Mouse (Mus musculus) forebrain, embryonic 13.5 days (tissue): ENCODE results near the gene Folr1. TPM values are rescaled to one million over a fixed set of nuclear protein-coding genes. Genes with fewer than 3 reads are reported as not detected.
A peak's percentile ranks its signal among the peaks of the same experiment; 100 is the strongest.

ENCODE experiments used
- ATAC-seq: fragments of 200-750 bp; cut with Nextera tagmentation; 2 replicates; pipeline ENCODE4 v1.8.0; 2017
- H3K27ac ChIP-seq: fragments of 300-500 bp; sonication (generic); 2 replicates; pipeline ENCODE4 v1.5.1; 2015; ENCODE audit warnings: inconsistent platforms, mild to moderate bottlenecking, moderate library complexity
- H3K27me3 ChIP-seq: fragments of 300-500 bp; sonication (generic); 2 replicates; pipeline ENCODE4 v1.6.1; 2015; ENCODE audit warnings: mild to moderate bottlenecking, inconsistent platforms
- H3K36me3 ChIP-seq: fragments of 300-500 bp; sonication (generic); 2 replicates; pipeline ENCODE4 v1.6.1; 2015; ENCODE audit warnings: mild to moderate bottlenecking, inconsistent platforms; ENCODE audit not compliant: poor library complexity, severe bottlenecking
- H3K4me1 ChIP-seq: fragments of 300-500 bp; sonication (generic); 2 replicates; pipeline ENCODE4 v1.6.1; 2015; ENCODE audit warnings: inconsistent platforms
- H3K4me2 ChIP-seq: fragments of 300-500 bp; sonication (generic); 2 replicates; pipeline ENCODE4 v1.6.1; 2015; ENCODE audit warnings: inconsistent platforms, mild to moderate bottlenecking, moderate library complexity
- H3K4me3 ChIP-seq: fragments of 300-500 bp; sonication (generic); 2 replicates; pipeline ENCODE4 v1.5.1; 2015; ENCODE audit warnings: mild to moderate bottlenecking, inconsistent platforms
- H3K9ac ChIP-seq: fragments of 300-500 bp; sonication (generic); 2 replicates; pipeline ENCODE4 v1.6.1; 2015; ENCODE audit warnings: mild to moderate bottlenecking, inconsistent platforms
- H3K9me3 ChIP-seq: fragments of 300-500 bp; sonication (generic); replicated peaks from 2 replicates; pipeline ENCODE4 v1.6.1; 2016; ENCODE audit warnings: inconsistent platforms
- WGBS: fragments of 180-500 bp; shearing (Covaris S2); methylation state at CpG from one replicate; pipeline ENCODE4 v1.1.7; 2015; 5-methylcytosine and 5-hydroxymethylcytosine counted together
- polyA plus RNA-seq: library from polyadenylated mRNA; unstranded; fragments of >200 nt; fragmentation: Nextera tagmentation; extraction: Ambion mirVana; gene quantifications from 2 replicates; pipeline ENCODE4 v1.2.1, GENCODE M21; 2015

Gene Folr1
- polyA plus RNA-seq, 1 experiment from 2014 or later = 8.6 TPM

DNA sequence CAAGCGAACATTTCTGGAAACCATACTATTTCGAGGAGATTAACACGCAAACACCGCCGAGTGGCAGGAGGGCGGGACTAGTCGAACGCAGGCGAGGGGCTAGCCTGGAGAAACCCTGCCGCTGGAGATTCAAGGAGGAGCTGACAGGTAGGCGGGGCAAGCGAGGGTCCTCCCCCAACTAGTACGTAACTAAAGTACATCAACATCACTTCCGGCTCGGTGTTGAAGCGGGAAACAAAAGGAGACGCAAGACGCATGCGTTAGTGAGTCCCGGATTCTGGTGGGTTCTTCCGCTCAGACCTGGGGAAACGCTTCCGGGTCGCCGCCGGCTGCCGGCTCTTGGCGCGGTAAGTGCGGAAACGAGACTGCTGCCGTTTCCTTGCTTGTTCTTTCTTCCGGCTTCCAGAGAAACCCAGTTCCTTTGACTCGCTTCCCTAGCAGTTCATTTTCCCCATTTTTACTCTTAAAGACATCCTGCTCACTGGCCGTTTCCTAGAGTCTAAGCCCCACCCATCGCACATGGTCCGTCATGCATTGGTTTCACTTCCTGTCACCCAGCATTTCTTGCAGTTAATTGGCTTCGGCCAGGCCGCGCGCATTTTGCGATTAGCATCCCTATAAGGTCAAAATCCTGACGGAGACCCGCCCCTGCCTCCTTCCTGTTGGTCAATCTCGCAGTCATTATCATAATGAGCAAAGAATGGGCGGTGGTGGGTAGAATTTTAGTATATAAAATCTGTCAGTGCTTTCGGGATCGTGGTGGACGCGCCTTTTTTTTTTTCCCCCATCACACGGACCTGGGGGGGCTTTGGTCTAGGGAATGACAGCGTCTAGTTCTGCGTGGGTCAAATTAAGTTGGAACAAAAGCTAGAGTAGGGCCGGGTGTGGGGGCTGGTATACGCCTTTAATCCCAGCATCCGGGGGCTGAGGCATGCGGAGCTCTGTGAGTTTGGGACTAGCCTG is 25.8 kb upstream of the Folr1 start:
- Histone ChIP-seq H3K36me3 (peaks cover 25% of the 10 kb centered on the region), H3K4me2 (peak overlapping the region; percentile 58), H3K4me1 (peaks cover 11% of the 10 kb centered on the region), H3K9ac (peak overlapping the region; percentile 60), H3K4me3 (peak overlapping the region; percentile 47), H3K9me3 (no peaks in the 10 kb centered on the region), H3K27me3 (peaks cover 4% of the 10 kb centered on the region; the same call in 1 of the 2 replicates), H3K27ac (peak overlapping the region; percentile 85)
- WGBS = 1% methylated on average over 57 of the region's 57 CpGs
- ATAC-seq = peak; percentile 98

DNA sequence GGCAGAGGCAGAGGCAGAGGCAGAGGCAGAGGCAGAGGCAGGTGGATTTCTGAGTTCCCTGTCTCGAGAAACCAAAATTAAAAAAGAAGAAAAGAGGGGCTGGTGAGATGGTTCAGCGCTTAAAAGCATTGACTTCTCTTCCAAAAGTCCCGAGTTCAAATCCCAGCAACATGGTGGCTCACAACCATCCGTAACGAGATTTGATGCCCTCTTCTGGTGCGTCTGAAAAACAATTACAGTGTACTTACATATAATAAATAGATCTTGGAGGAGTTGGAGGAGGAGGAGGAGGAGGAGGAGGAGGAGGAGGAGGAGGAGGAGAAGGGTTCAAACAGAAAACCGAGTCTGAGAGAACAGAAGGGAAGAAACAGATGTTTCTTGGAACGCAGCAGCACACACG is 25.1 kb upstream of the Folr1 start:
- WGBS = 33% methylated on average over 9 of the region's 9 CpGs
- Histone ChIP-seq H3K9ac (peak overlapping the region; percentile 58), H3K27ac (peak overlapping the region; percentile 85), H3K4me3 (peak overlapping the region; percentile 47), H3K4me1 (peaks cover 11% of the 10 kb centered on the region), H3K27me3 (peaks cover 4% of the 10 kb centered on the region; the same call in 1 of the 2 replicates), H3K4me2 (peak overlapping the region; percentile 58), H3K36me3 (peaks cover 19% of the 10 kb centered on the region), H3K9me3 (no peaks in the 10 kb centered on the region)
- ATAC-seq = no peak; the same call in 1 of the 2 replicates

DNA sequence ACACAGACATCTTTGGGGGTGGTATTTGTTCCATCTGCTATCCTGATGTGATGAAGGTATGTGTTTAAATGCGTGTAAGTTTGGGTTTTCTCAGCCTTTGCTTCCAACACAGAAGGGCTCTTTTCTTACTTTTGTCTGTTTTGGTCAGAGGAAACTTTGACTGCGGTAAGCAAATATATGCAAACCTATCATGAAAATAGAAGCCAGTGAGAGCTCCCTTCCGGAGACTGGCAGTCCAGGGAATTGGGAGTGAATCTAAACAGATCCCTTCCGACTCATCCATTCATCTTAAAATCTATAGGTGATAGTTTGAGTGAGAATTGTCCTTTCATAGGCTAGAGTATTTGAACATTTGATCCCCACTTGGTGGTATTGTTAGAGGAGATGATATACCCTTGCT is 17.9 kb upstream of the Folr1 start:
- 90% methylated on average over 4 of the region's 4 CpGs for WGBS
- Histone ChIP-seq H3K27me3 (peaks cover 4% of the 10 kb centered on the region; the same call in 1 of the 2 replicates), H3K4me2 (no peak overlapping the region), H3K9me3 (no peaks in the 10 kb centered on the region), H3K9ac (no peak overlapping the region), H3K4me1 (no peaks in the 10 kb centered on the region), H3K36me3 (no peaks in the 10 kb centered on the region), H3K27ac (no peak overlapping the region), H3K4me3 (no peak overlapping the region)
- ATAC-seq = no peak

DNA sequence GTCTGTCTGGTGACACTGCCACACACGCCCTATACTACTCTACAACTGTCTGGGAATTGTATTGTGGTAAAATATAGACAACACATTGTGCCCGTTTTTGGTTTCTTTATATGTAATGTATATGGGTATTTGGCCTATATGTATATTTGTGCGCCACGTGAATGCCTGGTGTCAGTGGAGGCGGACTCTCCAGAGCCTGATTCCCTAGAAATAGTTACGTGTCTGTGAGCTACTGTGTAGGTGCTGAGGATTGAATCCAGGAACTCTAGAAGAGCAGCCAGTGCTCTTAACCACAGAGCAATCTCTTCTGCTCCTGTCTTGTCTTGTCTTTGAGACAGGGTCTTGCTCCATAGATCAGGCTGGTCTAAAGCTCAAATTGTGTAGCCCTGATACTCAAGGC is 15.7 kb upstream of the Folr1 start:
- H3K27ac ChIP-seq = no peak overlapping the region
- ATAC-seq = no peak
- WGBS = 88% methylated on average over 6 of the region's 6 CpGs

DNA sequence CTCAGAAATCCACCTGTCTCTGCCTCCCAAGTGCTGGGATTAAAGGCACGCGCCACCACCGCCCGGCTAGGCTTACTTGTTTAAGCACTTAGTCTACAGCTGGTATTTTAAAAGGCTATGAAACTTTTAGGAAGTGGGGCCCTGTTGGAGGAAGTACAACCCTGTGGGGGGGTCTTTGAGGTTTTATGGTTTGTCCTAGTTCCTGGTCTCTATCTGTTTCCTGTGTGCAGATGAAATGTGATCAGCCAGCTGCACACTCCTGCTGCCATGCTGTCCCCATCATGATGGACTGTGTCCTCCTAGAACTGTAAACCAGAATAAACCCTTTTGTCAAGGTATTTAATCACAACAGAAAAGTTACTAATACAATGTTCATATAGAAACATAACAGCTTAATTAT is 13.6 kb upstream of the Folr1 start:
- no peak overlapping the region for H3K27ac ChIP-seq
- no peaks in the 10 kb centered on the region for H3K4me1 ChIP-seq
- H3K9me3 ChIP-seq = no peaks in the 10 kb centered on the region
- no peak overlapping the region for H3K4me2 ChIP-seq
- H3K9ac ChIP-seq = no peak overlapping the region
- no peak overlapping the region for H3K4me3 ChIP-seq
- H3K27me3 ChIP-seq = no peaks in the 10 kb centered on the region
- ATAC-seq = no peak
- 98% methylated on average over 4 of the region's 4 CpGs for WGBS
- H3K36me3 ChIP-seq = no peaks in the 10 kb centered on the region

More for the DNA sequence above, 15.7 kb upstream of the Folr1 start:
- Histone ChIP-seq H3K36me3 (no peaks in the 10 kb centered on the region), H3K27me3 (no peaks in the 10 kb centered on the region), H3K4me1 (no peaks in the 10 kb centered on the region), H3K4me3 (no peak overlapping the region), H3K9me3 (no peaks in the 10 kb centered on the region), H3K9ac (no peak overlapping the region), H3K4me2 (no peak overlapping the region)

DNA sequence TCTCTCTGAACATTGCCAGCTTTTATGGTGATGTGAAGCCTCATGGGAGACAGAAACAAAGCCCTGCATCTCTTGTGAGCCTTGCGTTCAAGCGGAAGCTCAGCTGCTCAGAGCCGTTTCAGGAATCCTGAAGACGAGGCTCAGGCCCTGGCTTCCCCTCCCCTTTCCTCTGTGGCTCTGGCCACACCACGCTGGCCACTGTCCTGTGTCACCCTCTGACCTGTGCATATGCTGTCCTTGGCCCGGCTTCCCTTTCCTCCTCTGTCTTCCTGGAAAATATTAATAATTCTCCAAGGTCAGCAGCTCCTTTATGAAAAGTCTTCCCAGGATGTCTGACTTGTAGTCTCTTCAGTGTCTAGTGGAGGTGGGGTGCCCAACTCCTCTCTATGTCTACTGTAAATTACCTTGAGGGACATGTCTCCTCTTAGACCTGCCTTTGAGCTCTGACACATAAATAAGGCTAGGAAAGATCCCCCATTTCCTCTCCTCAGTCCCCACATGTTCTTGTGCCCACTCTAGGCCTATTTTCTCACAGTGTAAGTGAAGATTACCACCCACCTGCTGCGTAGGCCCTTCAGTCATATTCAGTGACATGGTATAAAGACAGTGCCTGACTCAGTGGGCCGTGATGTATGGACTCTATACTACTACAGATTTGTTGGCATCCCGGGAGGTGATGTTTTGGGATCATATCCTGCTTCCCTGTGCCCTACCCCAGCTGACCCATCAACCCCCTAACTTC is 12.0 kb upstream of the Folr1 start:
- H3K9me3 ChIP-seq = no peaks in the 10 kb centered on the region
- no peak overlapping the region for H3K27ac ChIP-seq
- H3K9ac ChIP-seq = 0 out of 2 replicates have a peak overlapping the region, but pooled peaks have one; percentile 8
- no peak overlapping the region for H3K4me2 ChIP-seq
- no peak for ATAC-seq
- H3K4me1 ChIP-seq = no peaks in the 10 kb centered on the region
- no peak overlapping the region for H3K4me3 ChIP-seq
- WGBS = 71% methylated on average over 9 of the region's 9 CpGs
- no peaks in the 10 kb centered on the region for H3K27me3 ChIP-seq
- no peaks in the 10 kb centered on the region for H3K36me3 ChIP-seq

DNA sequence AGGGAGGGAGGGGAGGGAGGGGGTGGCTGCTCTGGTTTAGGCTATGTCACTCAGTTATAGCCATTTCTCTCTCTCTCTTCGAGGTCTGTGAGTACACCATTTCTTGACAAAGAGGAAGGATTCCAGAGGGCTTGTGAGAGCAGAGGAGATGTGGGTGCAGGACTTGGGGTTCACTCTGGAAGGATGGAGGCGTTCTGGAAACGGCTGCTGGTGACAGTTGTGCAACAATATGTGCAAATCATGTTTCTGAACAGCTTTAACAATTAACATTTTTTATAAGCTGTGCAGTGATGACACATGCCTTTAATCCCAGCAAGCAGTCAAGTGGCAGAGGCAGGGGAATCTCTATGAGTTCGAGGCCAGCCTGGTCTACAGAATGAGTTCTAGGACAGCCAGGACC is 10.3 kb upstream of the Folr1 start:
- H3K4me3 ChIP-seq = no peak overlapping the region
- no peak overlapping the region for H3K27ac ChIP-seq
- WGBS = 87% methylated on average over 4 of the region's 4 CpGs
- ATAC-seq = no peak
- H3K9me3 ChIP-seq = no peaks in the 10 kb centered on the region
- no peaks in the 10 kb centered on the region for H3K27me3 ChIP-seq
- no peak overlapping the region for H3K9ac ChIP-seq
- no peaks in the 10 kb centered on the region for H3K4me1 ChIP-seq
- H3K4me2 ChIP-seq = no peak overlapping the region
- no peaks in the 10 kb centered on the region for H3K36me3 ChIP-seq

DNA sequence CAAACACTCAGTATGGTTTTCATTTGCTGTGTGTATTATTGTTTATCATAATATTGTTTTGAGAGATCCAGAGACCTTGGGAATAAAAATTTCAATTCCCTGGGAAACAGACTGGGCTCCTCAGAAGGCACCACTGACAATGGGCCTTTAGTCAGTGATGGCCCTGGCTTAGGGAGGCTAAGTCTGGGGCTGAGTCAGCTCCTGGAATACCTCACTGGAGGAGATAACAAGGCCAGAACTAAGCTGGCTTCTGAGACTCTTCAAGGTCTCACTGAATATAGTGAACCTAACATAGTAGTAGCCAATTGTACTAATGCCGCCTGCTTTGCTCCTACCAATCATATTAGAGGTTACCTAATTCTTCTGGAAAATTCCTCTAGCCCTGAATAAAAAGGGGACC is 5.4 kb upstream of the Folr1 start:
- Histone ChIP-seq H3K9ac (no peak overlapping the region), H3K4me3 (no peak overlapping the region), H3K4me2 (no peak overlapping the region), H3K9me3 (no peaks in the 10 kb centered on the region), H3K4me1 (no peaks in the 10 kb centered on the region), H3K27me3 (no peaks in the 10 kb centered on the region), H3K36me3 (no peaks in the 10 kb centered on the region), H3K27ac (no peak overlapping the region)
- ATAC-seq = no peak
- WGBS = 97% methylated on average over 1 of the region's 1 CpGs

DNA sequence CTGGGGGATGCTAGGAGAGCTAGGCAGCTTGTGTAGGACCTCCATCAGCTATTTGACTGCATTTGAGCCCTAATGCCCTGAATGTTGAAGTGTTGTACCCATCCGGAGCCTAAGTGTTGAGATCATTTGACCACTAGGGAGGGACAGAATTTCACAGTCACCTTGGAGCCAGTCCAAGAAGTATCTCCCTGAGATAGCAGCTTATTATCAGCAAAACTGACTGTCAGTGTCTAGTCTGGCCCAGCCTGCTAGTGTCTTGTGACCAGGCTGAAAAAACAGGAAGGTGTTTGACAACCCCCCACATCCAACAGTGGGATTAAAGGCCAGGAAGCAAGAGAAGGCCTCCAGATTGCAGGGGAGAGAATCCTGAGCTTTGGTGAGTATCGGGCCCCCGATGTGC is 708 bp upstream of the Folr1 start:
- no peaks in the 10 kb centered on the region for H3K36me3 ChIP-seq
- no peaks in the 10 kb centered on the region for H3K9me3 ChIP-seq
- 0 out of 2 replicates have a peak, but pooled peaks cover 2% of the 10 kb centered on the region for H3K4me1 ChIP-seq
- no peak overlapping the region for H3K4me2 ChIP-seq
- no peak overlapping the region for H3K27ac ChIP-seq
- H3K4me3 ChIP-seq = no peak overlapping the region
- no peak overlapping the region for H3K9ac ChIP-seq
- ATAC-seq = no peak
- no peaks in the 10 kb centered on the region for H3K27me3 ChIP-seq
- WGBS = 93% methylated on average over 3 of the region's 3 CpGs

DNA sequence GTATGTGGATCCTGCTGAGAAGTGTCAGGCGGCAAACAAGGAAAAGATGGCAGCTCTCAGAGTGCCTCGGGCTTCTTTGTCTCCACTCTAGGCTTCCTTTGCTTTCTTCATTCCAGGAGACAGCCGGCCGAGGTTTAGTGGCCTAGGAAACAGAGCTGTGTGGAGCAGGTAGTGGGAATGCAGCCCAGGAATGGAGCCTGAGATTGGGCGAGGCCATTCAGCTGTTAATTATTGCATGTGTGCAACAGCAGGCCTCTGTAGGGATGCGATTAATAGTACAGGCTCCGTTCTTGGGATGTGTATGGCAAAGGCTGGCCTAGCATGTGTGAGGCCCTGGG is 1.5 kb downstream of the Folr1 start:
- Histone ChIP-seq H3K4me3 (no peak overlapping the region), H3K36me3 (no peaks in the 10 kb centered on the region), H3K4me2 (no peak overlapping the region), H3K9me3 (no peaks in the 10 kb centered on the region), H3K27ac (no peak overlapping the region), H3K9ac (no peak overlapping the region), H3K4me1 (0 out of 2 replicates have a peak, but pooled peaks cover 2% of the 10 kb centered on the region), H3K27me3 (no peaks in the 10 kb centered on the region)
- no peak for ATAC-seq
- WGBS = 46% methylated on average over 7 of the region's 7 CpGs

DNA sequence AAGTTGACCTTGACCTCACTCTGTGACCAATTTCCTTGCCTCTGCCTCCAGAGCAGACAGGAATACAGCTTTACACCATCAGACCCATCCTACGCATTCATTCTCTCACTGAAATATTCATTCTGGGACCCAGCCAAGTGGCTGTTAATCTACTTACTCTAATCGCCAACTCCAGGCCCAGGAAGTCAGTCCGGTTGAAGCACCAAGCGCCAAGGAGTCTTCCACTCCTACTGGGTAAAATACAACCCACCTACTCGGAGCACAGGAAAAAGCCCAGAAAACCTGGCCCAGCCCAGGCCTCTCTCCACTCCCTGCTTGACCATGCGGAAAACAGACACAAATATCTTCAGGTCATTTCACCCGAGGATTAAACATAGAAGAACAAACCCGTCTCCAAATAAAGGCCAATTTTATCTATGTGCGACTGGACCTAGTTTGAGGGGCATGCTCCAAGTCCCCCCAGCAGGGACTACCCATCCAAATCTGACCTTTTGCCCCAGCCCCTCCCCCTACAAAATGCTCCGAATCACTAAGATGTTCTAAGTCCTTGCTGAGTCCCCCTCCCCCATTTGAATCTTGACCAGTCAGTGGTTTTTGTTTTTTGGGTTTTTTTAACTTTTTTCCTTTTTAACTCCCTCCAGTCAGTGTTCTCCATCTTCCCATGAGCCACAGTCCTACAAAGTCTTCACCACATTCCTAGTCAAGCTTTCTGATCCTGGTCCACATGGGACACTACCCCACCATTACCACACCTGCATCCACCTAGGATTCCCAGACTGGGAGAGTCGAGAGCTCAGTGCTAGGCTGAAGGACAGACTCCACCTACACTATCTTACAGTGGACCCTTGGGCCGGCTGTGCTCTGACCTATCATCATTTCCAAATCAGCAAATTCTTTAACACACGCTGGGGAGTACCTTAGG is 2.1 kb downstream of the Folr1 start:
- H3K4me2 ChIP-seq = no peak overlapping the region
- 0 out of 2 replicates have a peak, but pooled peaks cover 2% of the 10 kb centered on the region for H3K4me1 ChIP-seq
- ATAC-seq = no peak
- WGBS = 54% methylated on average over 13 of the region's 13 CpGs
- H3K9ac ChIP-seq = no peak overlapping the region
- no peaks in the 10 kb centered on the region for H3K36me3 ChIP-seq
- no peaks in the 10 kb centered on the region for H3K27me3 ChIP-seq
- H3K9me3 ChIP-seq = no peaks in the 10 kb centered on the region
- no peak overlapping the region for H3K27ac ChIP-seq
- no peak overlapping the region for H3K4me3 ChIP-seq
